Mouse (Mus musculus) spleen, adult 2 months (tissue): ENCODE measurements around the gene Sept3.

Experiments used
- CTCF ChIP-seq: fragments of 200-500 bp; IDR thresholded peaks from 2 replicates; pipeline ENCODE4 v1.5.1; 2011; ENCODE audit warnings: mild to moderate bottlenecking, inconsistent platforms; ENCODE audit not compliant: insufficient read depth, insufficient read length, insufficient replicate concordance; ENCODE audit errors: extremely low read depth
- POLR2A ChIP-seq: fragments of 200-500 bp; IDR thresholded peaks from 2 replicates; pipeline ENCODE4 v1.6.1; 2011; ENCODE audit warnings: low read depth, low read length, inconsistent platforms

DNA sequence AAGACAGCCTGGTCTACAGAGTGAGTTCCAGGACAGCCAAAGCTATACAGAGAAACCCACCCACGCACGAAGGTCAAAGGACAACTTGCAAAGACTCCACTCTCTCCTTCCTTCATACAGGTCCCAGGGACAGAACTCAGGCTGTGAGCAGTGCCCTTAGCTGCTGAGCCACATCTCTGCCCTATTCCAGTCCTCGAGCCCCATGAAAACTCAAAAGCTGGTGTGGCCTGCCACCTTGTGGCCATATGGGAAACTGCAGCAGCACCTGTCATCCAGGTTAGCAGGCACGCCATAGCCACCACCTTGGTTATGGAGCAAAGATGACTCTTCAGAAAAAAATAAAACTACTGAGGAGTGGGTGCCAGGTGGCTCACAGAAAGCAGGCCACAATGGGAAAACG lies 38.1 kb upstream of the Sept3 start:
- TF ChIP-seq POLR2A: no peak
- TF ChIP-seq CTCF: peak; percentile 96
